ENCODE assay signal across 11 mouse cellular contexts in genomic region chr9:66917216-66917891, GRCm38 (mm10). TPM values are rescaled to one million over a fixed set of nuclear protein-coding genes. Genes with fewer than 3 reads are reported as not detected.
A peak's percentile ranks its signal among the peaks of the same experiment; 100 is the strongest.
DNase-seq lines count a peak whose midpoint lies in the region; ATAC-seq lines count a peak whose summit lies in the region.
"Had no signal": no experiment of that assay in that cellular context is flagged by ENCODE, and none has a peak within 500 bp of the region (broad histone marks: within the 10 kb centered on the region; RNA-seq: fewer than 3 reads in every experiment).

No protein-coding gene starts in this region.

- ATAC-seq in heart, embryonic 15.5 days (replicated peaks; ENCODE audit: insufficient number of reproducible peaks, insufficient read depth, low FRiP score, low read depth) = no peak
- ATAC-seq in midbrain, embryonic 13.5 days = no peak
- ATAC-seq in midbrain, embryonic 16.5 days = no peak
- ATAC-seq in liver, embryonic 16.5 days (ENCODE audit: low read depth) = no peak
- ATAC-seq: forebrain, embryonic 15.5 days had no signal

- peak overlapping the region; percentile 86; the same call in 1 of the 2 replicates for H3K4me2 ChIP-seq in heart, embryonic 15.5 days
- 0 out of 2 replicates have a peak overlapping the region, but pooled peaks have one; percentile 84 for H3K4me2 ChIP-seq in midbrain, embryonic 13.5 days (replicated peaks)
- H3K4me2 ChIP-seq in midbrain, embryonic 16.5 days (ENCODE audit: low read length) = no peak overlapping the region
- H3K4me2 ChIP-seq in liver, embryonic 16.5 days (ENCODE audit: low read depth, low read length) = peak overlapping the region; percentile 67

- H3K27ac ChIP-seq in heart, embryonic 15.5 days = peak overlapping the region; percentile 13; the same call in 1 of the 2 replicates
- no peak overlapping the region for H3K27ac ChIP-seq in midbrain, embryonic 13.5 days
- no peak overlapping the region for H3K27ac ChIP-seq in midbrain, embryonic 16.5 days (ENCODE audit: low read length)
- H3K27ac ChIP-seq in liver, embryonic 16.5 days (ENCODE audit: low read length) = peak overlapping the region; percentile 96
- H3K27ac ChIP-seq: forebrain, embryonic 15.5 days had no signal

- H3K9me3 ChIP-seq in heart, embryonic 15.5 days (replicated peaks) = no peaks in the 10 kb centered on the region
- H3K9me3 ChIP-seq in midbrain, embryonic 13.5 days = no peaks in the 10 kb centered on the region
- no peaks in the 10 kb centered on the region for H3K9me3 ChIP-seq in midbrain, embryonic 16.5 days (replicated peaks; ENCODE audit: control insufficient read depth, low read length, poor library complexity, severe bottlenecking)
- H3K9me3 ChIP-seq in liver, embryonic 16.5 days (replicated peaks; ENCODE audit: control insufficient read depth, low read length) = no peaks in the 10 kb centered on the region
- H3K9me3 ChIP-seq: forebrain, embryonic 15.5 days had no signal

- no peaks in the 10 kb centered on the region for H3K36me3 ChIP-seq in heart, embryonic 15.5 days
- H3K36me3 ChIP-seq in midbrain, embryonic 13.5 days = no peaks in the 10 kb centered on the region; the same call in 1 of the 2 replicates
- H3K36me3 ChIP-seq in midbrain, embryonic 16.5 days (ENCODE audit: control insufficient read depth, insufficient read depth, low read length) = no peaks in the 10 kb centered on the region
- H3K36me3 ChIP-seq in liver, embryonic 16.5 days (ENCODE audit: control insufficient read depth, insufficient read depth) = peaks cover 3% of the 10 kb centered on the region; the same call in 1 of the 2 replicates
- H3K36me3 ChIP-seq: forebrain, embryonic 15.5 days had no signal

- DNase-seq in heart, adult 9 months (ENCODE audit: low spot score in 2 of 2) = no peak
- DNase-seq in c-Kit-positive CD71-positive TER-119-negative erythroid progenitor cells, embryonic 14.5 days (ENCODE audit: low read depth) = peak; percentile 30
- no peak for DNase-seq in cerebellum, postnatal 25 days
- no peak for DNase-seq in frontal cortex, postnatal 10 days (ENCODE audit: low spot score in 2 of 2)
- DNase-seq: left cerebral cortex, postnatal 4 days; right cerebral cortex, postnatal 4 days had no signal

- 80% methylated on average over 8 of the region's 8 CpGs for WGBS in heart, embryonic 15.5 days
- WGBS in midbrain, embryonic 13.5 days = 94% methylated on average over 8 of the region's 8 CpGs
- WGBS in midbrain, embryonic 16.5 days = 90% methylated on average over 8 of the region's 8 CpGs
- WGBS in liver, embryonic 16.5 days (ENCODE audit: insufficient replicate concordance) = 50% methylated on average over 8 of the region's 8 CpGs

- H3K4me3 ChIP-seq in heart, embryonic 15.5 days = no peak overlapping the region
- H3K4me3 ChIP-seq in midbrain, embryonic 13.5 days (replicated peaks) = no peak overlapping the region
- no peak overlapping the region for H3K4me3 ChIP-seq in midbrain, embryonic 16.5 days (ENCODE audit: low read depth, low read length)
- H3K4me3 ChIP-seq in liver, embryonic 16.5 days (ENCODE audit: low read depth, low read length) = peak overlapping the region; percentile 98

- H3K27me3 ChIP-seq in heart, embryonic 15.5 days = no peaks in the 10 kb centered on the region
- H3K27me3 ChIP-seq in midbrain, embryonic 13.5 days = no peaks in the 10 kb centered on the region
- H3K27me3 ChIP-seq in midbrain, embryonic 16.5 days (ENCODE audit: control insufficient read depth, insufficient read depth, low read depth, low read length) = no peaks in the 10 kb centered on the region
- H3K27me3 ChIP-seq in liver, embryonic 16.5 days (ENCODE audit: control insufficient read depth, insufficient read depth, low read depth, low read length) = no peaks in the 10 kb centered on the region
- H3K27me3 ChIP-seq: forebrain, embryonic 15.5 days had no signal

- H3K4me1 ChIP-seq in heart, embryonic 15.5 days (replicated peaks) = peaks cover 37% of the 10 kb centered on the region
- peaks cover 43% of the 10 kb centered on the region for H3K4me1 ChIP-seq in midbrain, embryonic 13.5 days (replicated peaks)
- H3K4me1 ChIP-seq in midbrain, embryonic 16.5 days (ENCODE audit: control insufficient read depth, insufficient read depth, low read length) = peaks cover 24% of the 10 kb centered on the region
- peaks cover 60% of the 10 kb centered on the region for H3K4me1 ChIP-seq in liver, embryonic 16.5 days (ENCODE audit: control insufficient read depth, low read depth, low read length)

- H3K9ac ChIP-seq in heart, embryonic 15.5 days = no peak overlapping the region
- no peak overlapping the region for H3K9ac ChIP-seq in midbrain, embryonic 13.5 days (replicated peaks)
- no peak overlapping the region for H3K9ac ChIP-seq in midbrain, embryonic 16.5 days (ENCODE audit: low read depth, low read length)
- H3K9ac ChIP-seq in liver, embryonic 16.5 days (ENCODE audit: low read depth, low read length) = peak overlapping the region; percentile 60
- H3K9ac ChIP-seq: forebrain, embryonic 15.5 days had no signal

RNA-seq across cellular contexts. Expression of gene Rab8b, which starts 2.1 kb away (rescaled TPM):
- polyA plus RNA-seq in heart, embryonic 15.5 days (2015; fragmentation: Nextera tagmentation; extraction: Ambion mirVana) = 14.3 and 18.5 TPM in 2 replicates
- 31.1 and 32.4 TPM in 2 replicates for polyA plus RNA-seq in midbrain, embryonic 13.5 days (2015; fragmentation: Nextera tagmentation; extraction: Ambion mirVana)
- polyA plus RNA-seq in midbrain, embryonic 16.5 days (2015; fragmentation: Nextera tagmentation; extraction: Ambion mirVana) = 29.4 and 30.7 TPM in 2 replicates
- 30.4 and 30.6 TPM in 2 replicates for polyA plus RNA-seq in liver, embryonic 16.5 days (2015; fragmentation: Nextera tagmentation; extraction: Ambion mirVana)

RNA-seq across cellular contexts. Expression of gene Rps27l, which starts 28.5 kb away (rescaled TPM):
- polyA plus RNA-seq in heart, embryonic 15.5 days (2015; fragmentation: Nextera tagmentation; extraction: Ambion mirVana) = 404 and 516 TPM in 2 replicates
- polyA plus RNA-seq in midbrain, embryonic 13.5 days (2015; fragmentation: Nextera tagmentation; extraction: Ambion mirVana) = 340 and 349 TPM in 2 replicates
- polyA plus RNA-seq in midbrain, embryonic 16.5 days (2015; fragmentation: Nextera tagmentation; extraction: Ambion mirVana) = 157 and 180 TPM in 2 replicates
- 406 and 455 TPM in 2 replicates for polyA plus RNA-seq in liver, embryonic 16.5 days (2015; fragmentation: Nextera tagmentation; extraction: Ambion mirVana)

RNA-seq across cellular contexts. Expression of gene Lactb, which starts 57.9 kb away (rescaled TPM):
- 5.6 and 6.0 TPM in 2 replicates for polyA plus RNA-seq in heart, embryonic 15.5 days (2015; fragmentation: Nextera tagmentation; extraction: Ambion mirVana)
- 9.8 and 10.8 TPM in 2 replicates for polyA plus RNA-seq in midbrain, embryonic 13.5 days (2015; fragmentation: Nextera tagmentation; extraction: Ambion mirVana)
- polyA plus RNA-seq in midbrain, embryonic 16.5 days (2015; fragmentation: Nextera tagmentation; extraction: Ambion mirVana) = 10.2 and 11.1 TPM in 2 replicates
- polyA plus RNA-seq in liver, embryonic 16.5 days (2015; fragmentation: Nextera tagmentation; extraction: Ambion mirVana) = 3.6 and 4.4 TPM in 2 replicates

Comparison
In these comparisons a context has a peak if more than half of its experiments do, and no peak if none do; other contexts are left out.
1. H3K27ac ChIP-seq: peak in heart, embryonic 15.5 days (single experiment) and liver, embryonic 16.5 days (single experiment); none in midbrain, embryonic 13.5 days (single experiment) and midbrain, embryonic 16.5 days (single experiment).